Mouse (Mus musculus): ENCODE measurements around the gene Ghsr. TPM values are rescaled to one million over a fixed set of nuclear protein-coding genes. Genes with fewer than 3 reads are reported as not detected.

The Ghsr gene
- total RNA-seq, 2 experiments from 2014 or later = 1.1 to 1.3 TPM

DNA sequence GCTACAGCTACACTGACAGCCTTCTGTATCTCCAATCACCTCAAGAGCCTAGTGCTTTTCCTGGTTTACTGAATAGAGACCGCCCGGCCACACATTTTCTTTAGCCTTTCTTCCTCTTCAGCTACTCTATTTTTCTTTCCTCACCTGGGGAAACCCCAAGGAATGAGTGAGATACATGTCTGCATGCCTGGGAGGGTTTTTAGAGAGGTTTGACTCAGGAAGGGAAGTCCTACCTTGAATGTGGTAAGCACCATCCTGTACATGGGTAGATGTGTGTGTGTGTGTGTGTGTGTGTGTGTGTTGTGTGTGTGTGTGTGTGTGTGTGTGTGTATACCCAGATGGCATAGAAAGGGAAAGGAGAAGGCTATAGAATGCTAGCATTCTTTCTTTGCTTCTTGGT is 40.1 kb downstream of the Ghsr start:
- DNase-seq = no peak

- no peak for DNase-seq
Measured at GRCm38 (mm10) chr3:27413566-27413965, 42.4 kb downstream of the Ghsr start.

GRCm38 (mm10) chr3:27416786-27417185 is 45.6 kb downstream of the Ghsr start:
- no peak for DNase-seq

- DNase-seq = no peak
Measured at GRCm38 (mm10) chr3:27418602-27419001, 47.5 kb downstream of the Ghsr start.

- no peak for DNase-seq
Measured at GRCm38 (mm10) chr3:27421980-27422379, 50.8 kb downstream of the Ghsr start.

DNA sequence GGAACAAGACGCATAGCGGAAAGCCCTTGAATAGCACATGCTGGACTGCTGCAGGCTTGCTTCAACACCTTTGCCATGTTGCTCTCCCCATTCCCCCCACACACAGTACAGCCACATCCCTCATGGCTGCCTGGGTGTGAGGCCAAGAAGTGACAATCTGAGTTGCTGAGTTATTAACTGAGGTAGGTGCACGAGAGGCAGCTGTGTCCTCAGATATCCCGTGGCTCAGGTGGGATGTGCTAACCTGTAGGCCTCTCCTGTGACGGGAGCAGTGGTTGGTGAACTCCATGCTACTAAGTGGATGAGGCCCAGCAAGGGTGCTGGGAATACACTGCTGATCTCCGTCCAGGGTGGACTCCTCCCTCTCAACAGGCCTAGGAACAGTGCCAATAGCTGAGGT is 51.4 kb downstream of the Ghsr start:
- DNase-seq = no peak

DNA sequence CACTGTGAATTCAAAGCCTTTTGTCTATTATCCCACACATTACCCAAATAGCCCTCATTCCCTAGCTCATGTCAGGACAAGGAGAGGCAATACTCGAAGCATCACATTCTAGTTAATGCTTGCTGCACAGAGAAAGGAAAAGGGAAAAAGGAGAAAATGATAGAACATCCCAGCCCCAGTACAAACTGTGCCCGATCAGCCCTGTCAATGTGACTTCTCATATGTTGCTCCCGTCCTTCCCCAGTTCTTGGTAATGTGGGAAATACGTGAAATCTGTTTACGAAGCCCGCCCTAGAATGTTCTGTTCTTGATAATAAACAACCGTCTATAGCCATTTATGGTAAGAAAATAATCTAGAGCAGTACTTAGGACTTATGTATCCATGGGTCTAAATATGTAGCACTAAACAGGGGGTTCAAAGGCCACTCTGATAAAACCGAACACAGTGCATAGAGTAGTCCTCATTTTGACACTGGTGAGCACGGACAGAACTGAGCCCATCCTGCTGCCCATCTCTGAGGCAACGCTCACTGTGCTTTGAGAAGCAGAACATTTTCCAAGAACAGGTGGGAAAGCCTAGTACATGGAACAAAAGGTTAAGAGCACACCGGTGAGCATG is 53.0 kb downstream of the Ghsr start:
- DNase-seq = no peak

DNA sequence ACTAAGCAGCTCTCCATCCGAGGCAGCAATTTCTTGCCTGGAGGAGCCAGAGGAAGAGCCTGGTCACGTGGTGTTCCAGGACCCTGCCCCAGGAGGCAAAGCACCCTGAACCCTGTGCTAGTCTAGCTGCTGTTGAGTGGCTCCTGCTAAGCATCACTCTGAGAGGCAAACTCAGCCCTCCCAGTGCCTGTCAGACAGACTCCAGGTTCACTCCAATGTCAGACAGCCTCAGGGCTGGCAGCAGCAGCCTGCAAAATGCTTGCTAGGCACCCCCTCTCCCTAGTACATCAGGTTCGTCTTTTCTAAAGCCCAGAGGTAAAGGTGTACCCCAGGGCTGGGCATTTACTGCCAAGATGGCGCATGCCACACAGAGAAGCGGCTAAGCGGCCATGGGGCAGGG is 56.3 kb downstream of the Ghsr start:
- DNase-seq = no peak

Other genes with a start within 250 kb of the Ghsr start
- gene Ect2, start 217.5 kb upstream of the Ghsr start, total RNA-seq (2021) = 1 to 10 TPM in 1 of 2 experiments, under 1 TPM in 1; 0.85 to 1.5 TPM
- gene Nceh1, start 188.4 kb upstream of the Ghsr start, total RNA-seq (2021) = 100 to 1,000 TPM; 105 to 113 TPM
- gene Tnfsf10, start 54.3 kb upstream of the Ghsr start, total RNA-seq (2021) = 1 to 10 TPM; 1.0 to 1.4 TPM